Mouse (Mus musculus): Measurements from ENCODE around the gene Gm49711.

The Gm49711 gene

DNA sequence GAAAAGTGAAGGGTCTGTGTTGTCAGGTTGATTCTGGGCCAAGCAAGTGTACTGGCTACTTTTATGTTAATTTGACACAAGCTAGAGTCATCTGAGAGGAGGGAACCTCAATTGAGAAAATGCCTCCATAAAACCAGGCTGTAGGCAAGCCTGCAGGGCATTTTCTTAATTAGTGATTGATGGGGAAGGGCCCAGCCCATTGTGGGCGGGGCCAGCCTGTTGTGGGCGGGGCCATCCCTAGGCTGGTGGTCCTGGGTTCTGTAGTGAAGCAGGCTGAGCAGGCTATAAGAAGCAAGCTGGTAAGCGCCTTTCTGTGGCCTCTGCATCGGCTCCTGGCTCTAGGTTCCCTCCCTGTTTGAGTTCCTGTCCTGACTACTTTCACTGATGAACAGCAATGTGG lies 69.1 kb downstream of the Gm49711 start:
- DNase-seq, result no peak

DNA sequence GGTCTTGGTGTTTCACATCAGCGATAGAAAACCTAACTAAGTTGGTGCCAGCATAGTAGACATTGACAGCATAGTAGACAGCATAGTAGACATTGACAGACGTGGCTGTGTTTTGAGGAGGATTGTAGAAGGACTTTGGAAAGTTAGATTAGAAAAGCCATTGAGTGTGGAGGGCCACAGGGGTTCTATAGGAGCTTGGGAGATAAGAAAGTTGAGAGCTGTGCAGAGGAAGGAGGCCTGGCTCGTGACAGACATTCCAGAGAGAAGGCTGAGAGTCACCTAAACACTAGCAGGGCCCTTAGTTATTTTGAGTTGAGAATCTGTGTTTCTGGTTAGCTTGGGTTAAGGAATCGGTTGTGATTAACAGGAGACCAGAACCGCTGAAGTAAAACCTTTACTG lies 69.5 kb downstream of the Gm49711 start:
- no peak for DNase-seq

DNA sequence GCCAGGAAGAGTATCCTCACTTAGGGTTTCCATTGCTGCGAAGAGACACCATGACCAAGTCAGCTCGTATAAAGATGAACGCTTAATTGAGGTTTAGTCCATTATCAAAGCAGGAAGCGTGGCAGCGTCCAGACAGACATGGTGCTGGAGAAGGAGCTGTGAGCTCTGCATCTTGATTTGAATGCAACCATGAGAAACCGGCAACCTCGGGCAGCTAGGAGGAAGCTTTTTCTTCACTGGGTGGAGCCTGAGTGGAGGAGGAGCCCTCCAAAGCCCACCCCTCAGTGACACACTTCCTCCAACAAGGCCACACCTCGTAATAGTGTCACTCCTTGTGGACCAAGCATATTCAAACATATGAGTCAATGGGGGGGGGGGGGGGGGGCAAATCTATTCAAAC lies 71.7 kb downstream of the Gm49711 start:
- DNase-seq, result no peak

DNA sequence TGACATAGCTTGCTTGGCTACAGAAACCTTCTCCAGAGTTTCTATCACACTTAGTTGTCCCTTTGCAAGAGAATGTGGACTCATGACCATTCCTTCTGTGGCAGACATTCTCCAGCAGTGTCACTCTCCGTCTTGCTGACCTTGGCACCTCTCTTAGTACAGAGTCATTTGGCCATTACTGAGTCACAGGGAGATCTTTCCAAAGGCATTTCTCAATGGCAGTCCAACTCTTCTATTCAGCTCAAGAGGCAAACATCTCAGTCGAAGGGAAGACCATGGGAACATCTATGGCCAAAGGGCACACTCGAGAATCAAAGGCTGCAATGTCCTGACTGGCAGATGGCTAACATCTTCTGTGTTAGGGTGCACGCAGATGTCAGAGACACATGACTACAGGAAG lies 74.4 kb downstream of the Gm49711 start:
- no peak for DNase-seq

DNA sequence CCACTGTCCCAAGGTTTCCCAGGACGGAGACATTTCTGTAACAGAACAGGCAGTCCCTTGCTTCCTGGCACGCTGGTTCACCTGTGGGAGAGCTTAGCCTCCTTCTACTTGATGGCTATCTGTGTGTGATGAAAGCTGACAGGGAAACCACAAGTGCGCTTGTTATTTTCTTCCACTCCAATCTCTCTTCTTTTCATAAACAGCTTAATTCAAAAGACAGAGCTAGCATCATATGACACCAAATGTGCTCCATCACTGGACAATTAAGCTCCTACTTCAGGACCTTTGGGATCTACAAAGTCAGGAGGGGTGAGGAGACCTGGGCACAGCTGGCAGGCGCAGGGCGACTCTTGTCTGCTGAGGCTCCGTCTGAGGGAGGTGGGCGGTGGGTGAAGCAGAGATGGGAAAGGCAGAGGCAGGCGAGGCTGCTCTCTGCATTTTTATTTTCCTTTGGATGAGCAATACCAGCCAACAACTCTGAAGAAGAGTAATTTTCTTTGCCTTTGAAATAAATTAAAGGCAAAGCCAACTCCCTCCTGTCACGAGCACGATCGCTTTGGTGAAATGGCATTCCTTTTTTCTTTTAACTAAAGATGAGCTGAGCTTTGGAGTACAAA lies 76.1 kb downstream of the Gm49711 start:
- DNase-seq, result no peak

DNA sequence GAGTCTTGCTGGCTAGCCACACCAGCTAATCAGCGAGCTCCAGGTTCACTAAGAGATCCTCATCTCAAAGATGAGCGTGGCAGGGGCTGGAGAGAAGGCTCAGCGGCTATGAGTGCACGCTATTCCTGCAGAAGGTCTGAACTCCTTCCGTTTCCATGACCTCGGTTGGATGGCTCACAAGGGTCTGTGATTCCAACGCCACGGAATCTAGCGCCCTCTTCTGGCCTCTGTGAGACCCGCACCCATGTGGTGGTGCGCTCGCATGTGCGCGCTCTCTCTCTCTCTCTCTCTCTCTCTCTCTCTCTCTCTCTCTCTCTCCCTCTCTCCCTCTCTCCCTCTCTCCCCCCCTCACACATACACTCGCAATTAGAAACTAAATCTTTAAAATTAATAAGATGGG lies 78.2 kb downstream of the Gm49711 start:
- DNase-seq, result no peak

DNA sequence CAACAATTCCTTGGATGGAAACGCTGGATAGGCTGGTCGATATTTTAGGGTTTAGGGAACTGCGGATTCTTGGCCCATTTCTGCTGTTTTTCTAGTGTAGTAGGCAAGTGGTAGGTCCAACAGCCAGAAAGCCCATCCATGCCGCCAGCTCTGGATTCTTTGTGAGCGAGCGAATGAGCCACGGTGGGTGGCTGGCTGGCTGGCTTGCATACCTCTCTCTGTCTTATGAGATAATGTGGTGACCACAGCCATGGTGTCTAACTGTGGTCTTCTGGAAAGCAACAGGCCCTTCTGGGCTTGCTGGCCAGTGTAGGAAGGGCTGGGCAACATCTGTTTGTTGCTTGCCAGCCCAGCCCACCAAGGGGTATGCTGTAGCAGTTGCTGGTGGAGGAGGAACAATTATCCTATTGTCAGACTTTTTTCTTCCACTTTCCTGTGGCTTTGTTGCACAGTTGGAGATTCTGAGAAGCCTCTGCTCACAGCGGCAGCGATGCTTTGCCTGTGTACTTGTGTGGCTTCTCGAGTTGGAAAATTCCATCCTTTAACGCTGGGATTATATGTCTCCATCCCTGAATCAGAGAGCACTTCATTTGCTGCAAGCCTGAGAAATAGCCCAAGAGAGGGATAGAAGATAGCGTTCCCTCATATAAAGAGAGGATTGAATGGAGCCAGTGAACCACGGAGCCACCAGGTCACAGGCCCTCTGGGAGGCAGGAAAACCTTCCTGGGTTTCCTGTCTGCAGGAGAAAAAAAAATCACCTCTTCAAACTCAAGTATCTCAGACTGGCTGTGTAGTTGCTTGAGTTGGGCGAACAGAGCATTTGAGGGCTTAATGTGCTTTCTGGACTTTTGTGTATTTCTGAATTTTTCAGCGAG lies 81.5 kb downstream of the Gm49711 start:
- peak in 1 of 2 experiments; percentile 30 for DNase-seq

DNA sequence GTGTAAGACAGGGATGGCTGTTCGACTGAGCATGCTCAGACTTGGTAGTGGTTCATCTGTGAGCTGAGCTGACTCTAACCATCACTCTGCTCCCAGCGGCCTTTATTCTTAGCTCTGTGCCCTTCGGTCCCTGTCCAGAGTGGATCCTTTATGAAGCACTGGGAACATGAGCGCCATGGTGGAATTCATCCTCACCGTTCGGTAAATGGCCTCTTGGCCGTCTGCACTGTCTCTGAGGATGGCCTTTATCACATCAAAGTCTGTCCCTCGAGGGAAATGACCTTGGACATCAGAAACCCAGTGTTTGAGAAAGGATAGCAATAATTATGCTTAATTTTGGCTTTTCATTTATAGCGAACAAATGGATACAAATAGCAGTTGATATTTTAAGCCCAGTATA lies 82.2 kb downstream of the Gm49711 start:
- DNase-seq, result no peak

DNA sequence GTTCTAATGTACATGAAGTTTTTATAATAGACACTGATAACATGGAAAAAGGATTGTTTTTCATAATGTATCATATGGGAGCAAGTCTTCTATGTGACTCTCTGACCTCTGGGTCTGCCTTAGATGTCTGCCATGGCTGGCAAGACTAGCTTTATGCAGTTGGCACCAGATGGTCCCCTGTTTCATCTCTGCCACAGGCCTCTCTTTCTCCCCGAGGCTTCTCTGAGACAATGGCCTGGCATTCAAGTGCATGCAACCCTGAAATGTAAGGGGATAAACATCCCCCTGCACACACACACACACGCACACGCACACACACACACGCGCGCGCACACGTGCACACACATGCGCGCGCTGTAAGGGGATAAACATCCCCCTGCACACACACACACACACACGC lies 82.9 kb downstream of the Gm49711 start:
- peak in 1 of 2 experiments; percentile 42 for DNase-seq

DNA sequence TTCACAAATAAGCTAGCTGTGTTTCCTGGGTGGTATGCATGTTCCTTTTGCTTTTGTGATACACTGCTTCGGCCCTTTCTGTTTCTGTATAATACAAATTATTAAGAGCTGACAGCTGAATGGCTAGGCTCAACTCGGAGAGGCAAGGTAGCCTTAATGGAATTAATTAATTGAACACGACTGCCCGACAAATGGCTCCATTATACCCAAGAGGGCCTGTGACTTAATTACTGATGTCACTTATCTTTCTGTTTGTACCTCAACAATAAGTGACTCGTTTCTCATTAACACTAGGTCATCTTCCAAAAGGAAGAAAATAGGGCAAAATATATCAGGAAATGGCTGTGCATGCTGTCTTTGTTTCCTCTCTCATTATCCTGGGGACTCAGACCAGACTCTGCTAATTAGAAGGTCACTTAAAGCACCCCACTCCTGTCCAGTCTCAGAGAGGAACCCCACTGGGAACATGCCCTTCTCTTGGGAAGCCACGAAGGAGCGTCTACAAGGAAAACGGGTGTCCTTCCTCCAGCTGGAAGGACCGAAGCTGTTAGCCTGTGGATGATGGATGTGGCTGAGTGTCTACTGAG lies 84.4 kb downstream of the Gm49711 start:
- no peak for DNase-seq

DNA sequence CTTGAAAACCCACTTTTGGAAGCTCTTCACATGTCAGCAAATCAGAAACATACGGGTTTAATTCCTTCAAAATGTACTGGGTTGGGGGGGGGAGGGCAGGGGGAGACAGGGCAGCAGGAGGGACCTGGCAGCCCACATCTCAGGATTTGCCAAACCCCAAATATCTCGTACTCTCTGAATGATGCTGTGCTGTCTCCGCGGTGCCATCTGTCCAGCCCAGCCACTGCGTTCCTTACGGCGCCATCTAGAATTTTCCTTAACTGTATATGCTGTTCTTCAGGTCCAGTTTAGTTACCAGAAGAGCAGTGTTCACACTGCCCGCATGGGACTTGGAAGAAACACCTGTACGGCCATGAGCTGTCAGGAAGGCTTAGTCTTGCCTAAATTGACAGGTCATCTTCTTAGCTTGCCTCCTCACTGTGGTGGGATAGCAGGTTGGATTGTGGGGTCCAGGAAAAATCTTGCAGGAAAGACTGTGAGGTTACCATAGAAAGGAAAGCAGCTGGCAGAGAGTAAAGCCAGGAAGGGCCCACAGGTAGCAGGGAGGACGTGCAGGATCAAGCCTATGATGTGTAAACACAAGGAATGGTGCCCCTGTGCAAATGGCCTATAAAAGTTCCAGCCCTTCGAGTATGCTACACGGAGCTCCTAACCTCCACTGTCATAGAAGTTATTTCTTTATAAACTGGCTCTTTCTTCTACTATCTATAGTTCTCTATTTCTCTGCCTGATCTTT lies 89.7 kb downstream of the Gm49711 start:
- peak; percentile 67 to 70 for DNase-seq

DNA sequence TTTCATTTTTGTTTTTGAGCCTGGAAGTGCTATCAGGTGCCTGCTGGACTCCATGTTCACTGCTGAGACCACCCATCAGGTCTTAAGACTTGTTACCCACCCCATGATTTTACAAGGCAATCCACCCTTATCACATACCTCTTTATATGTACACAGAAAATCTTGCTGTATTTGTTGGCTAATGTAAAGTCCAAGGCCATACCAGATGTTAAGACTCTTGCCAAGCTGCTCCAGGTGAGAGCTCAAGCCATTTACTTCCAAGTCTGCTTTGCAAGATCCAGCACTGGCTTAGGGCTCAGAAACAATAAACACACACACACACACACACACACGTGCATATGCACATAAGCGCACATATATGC lies 90.2 kb downstream of the Gm49711 start:
- DNase-seq, result no peak

DNA sequence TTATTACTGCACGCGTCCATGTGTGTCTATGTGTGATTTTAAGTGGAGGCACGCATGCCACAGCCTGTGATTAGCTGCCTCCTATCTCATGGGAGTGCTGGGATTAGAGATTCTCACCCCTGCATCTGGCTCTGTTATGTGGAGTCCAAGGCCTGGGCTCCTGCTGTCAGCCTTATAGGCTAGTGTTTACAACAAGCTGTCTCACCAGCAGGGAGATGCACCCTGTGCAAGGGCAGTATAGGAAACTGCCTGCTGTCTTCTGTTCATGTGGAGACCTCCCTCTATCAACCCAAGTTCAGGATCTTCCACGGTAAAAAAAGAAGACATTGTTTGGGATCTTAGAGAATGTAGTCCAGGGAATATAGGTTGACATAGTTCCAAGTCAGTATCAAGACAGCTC lies 92.9 kb downstream of the Gm49711 start:
- DNase-seq, result peak in 1 of 2 experiments; percentile 10

DNA sequence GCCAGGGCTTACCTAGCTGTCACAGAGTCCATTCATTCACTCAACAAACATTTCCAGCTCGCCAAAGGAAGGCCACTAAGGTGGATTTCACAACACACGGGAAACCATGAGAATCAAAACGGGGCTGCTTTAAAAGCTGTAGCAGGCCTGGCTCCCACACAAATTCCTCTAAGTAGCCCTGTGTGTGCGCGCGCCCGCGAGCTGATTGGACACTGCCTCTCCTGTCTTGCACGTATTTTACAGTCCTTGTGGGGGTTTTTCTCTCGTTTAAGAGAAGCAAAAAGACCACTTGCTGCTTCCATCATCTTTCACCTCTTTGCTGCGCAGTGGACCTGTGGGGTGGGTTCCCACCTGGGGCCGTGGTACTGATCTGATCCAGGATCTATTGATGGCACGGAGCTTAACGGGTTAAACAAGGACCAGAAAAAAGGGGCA lies 99.9 kb downstream of the Gm49711 start:
- DNase-seq, result peak; percentile 72 to 79

DNA sequence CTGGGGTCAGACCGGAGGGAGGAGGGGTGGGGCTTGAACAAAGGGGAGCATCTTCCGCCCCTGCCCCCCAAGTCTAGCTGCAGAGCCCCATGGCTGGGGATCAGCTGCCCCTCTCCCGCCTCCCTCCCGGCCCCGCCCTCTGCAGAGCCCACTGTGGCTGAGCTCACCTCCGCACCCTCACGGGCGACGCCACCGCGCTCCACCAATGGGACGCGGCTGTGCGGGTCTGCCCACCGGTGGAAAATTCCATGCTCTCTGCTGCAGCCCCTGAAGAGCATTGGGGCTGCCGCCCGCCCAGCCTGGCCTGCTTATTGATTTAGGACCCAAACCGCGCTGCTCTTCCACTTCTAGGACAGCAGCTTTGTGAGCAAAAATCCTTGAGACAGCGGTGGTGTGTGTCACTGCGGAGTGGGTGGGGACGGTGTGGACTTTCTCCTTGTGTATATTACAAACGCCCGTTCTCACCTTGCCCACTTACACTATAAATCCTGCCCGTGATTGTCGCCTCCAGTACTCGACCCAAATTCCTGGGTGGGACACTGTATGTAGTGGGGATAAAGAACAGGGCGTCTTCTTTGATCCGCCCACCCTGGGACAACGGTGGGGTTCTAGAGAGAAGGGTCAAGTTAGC lies 100.5 kb downstream of the Gm49711 start:
- DNase-seq, result peak; percentile 89 to 90

DNA sequence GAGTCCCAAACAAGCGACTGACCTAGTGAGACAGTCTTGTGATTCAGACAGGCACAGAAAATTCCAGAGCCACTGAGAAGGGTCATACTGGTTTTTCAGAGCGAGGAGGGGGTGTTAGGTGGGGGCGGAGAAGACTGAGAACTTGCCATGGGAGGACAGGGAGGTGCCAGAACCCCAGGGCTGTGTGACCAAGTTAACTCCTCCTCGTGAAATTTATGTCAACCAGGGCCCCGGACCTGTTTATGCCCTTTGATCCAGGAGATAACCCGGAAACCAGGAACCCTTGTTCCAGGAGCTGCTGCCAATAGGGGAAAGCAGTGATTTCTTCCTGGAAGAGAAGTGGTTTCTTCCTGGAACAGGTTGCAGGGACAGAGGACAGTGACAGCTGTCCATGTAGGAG lies 101.0 kb downstream of the Gm49711 start:
- DNase-seq, result peak in 1 of 2 experiments; percentile 49

DNA sequence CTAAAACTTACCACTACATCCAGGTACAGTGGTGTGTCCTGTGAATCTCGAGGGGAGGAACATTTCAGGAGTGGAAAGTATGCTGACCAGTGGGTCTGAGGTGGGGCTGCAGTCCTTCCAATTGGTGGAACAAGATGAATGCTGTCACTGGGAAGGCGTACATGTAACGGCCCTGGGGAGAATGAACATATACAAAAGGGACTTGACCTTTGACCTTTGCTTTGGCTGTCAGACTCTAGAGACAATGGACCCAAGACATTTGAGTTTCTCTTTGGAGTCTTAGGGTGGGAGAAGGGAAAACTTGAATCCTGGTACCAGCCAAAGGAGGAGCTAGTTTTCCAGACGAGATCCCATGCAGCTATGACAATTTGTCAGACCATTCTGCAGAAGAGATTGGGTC lies 104.2 kb downstream of the Gm49711 start:
- no peak for DNase-seq

DNA sequence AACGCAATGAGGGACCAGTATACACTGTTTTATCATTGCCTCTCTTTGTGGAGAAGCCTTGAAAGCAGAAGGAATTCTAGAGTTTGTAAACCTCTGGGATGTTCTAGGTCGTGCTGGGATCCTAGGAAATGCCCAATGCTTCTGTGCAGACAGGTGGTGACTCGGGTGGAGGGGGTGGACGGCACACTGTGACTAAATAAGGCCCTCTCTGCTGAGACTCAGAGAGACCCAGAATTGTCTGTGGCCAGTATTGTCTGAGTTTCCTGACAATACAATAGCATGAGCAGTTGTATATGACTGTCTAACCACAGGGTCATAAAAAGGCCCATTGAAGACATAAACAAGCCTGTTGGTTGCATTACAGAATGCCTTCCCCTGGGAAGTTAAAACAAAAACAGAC lies 105.4 kb downstream of the Gm49711 start:
- DNase-seq, result no peak

DNA sequence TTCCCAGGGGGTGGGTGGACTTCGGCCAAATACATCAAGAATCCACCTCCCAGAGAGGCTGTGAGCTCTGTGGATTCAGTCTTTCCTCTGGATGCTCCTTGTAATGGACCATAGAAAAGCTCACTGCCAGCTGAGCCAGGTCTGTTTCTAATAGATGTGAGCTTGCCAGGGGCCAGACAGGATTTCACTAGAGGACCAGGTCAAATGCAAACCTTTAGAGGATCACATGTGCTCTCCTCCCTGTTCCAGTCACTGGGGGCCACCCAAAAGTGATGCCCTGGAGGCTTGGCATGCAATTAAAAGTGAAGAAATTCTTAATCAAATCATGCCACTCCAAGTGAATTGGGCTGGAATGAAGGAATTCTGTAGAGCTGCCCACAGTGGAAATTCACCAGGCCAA lies 117.9 kb downstream of the Gm49711 start:
- no peak for DNase-seq

DNA sequence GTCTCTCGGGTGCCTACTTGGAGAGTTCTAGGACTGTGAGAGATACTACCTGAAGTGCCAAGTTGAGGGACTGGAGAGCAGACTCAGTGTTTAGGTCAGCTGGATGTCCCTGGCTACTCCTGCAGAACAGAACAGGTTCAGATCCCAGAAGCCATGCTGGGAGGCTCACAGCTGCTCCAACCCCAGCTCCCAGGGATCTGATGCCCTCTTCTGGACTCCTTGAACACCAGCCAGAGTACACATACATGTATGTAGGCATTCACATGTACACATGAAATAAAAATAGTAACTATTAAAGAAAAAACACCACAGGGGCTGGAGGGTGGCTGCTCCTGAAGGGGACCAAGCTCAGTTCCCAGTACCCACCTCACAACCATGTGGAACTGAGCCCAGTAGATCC lies 119.6 kb downstream of the Gm49711 start:
- DNase-seq, result no peak

DNA sequence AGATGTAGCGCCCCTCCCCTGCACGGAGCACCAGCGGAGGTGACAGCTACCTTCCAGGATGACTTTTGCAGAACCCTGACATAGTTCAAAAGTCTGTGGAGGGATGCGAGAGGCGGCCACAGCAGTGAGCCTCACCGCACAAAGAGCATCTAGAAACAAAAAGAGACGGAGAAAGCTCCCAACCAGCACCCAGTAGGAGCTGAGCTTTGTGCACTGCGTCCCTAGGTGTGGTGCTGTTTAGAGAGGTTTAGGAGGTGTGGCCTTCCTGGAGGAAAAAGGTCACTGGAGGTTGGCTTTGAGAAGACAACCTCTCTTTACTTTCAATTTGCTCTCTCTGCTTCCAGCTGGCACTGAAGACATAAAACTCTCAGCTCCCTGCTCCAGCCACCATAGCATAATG lies 121.2 kb downstream of the Gm49711 start:
- no peak for DNase-seq

DNA sequence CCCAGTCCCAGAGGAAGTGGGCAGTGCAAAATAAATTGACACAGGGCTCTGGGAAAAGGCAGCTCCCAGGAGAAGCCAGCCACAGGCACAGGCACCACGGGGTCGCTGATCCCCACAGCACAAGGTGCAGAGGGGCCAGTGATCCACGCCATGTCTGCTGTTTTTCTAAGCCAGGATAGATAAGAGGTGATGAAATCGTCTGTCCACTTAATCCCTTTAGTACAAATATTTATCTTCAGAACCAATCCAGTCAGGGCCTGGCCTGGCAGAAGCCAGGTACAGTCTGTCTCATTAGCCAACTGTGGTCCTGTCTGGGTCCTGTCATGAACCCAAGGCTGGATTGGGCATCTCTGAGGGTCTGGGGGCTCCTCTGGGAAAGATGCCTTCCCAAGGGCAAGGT lies 125.4 kb downstream of the Gm49711 start:
- DNase-seq, result no peak

DNA sequence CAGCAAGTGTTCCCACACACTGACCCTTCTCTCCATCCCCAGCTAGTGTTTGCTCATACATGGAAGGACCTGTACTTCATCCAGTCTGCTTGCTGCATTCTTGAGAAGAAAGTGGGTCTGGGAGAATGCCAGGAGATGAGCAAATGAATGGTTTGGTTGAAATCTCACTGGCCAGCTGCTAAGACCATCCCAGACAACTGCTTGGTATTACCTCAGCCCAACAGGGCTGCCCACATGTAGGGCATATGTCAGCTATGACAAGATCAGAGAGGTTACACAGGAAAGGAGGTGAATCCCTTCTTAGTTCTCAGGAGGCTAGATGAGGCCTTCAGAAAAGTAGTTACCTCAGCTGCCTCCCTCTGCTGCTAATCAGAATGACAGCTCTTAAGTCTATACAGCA lies 132.5 kb downstream of the Gm49711 start:
- DNase-seq, result no peak

Data from cerebellum, postnatal 14 days (tissue).